Mouse (Mus musculus): Measurements from ENCODE around the gene Psmd9. TPM values are rescaled to one million over a fixed set of nuclear protein-coding genes. Genes with fewer than 3 reads are reported as not detected.
A peak's percentile ranks its signal among the peaks of the same experiment; 100 is the strongest.
"Not testable (repeated sequence)": the region's sequence is repeated elsewhere in the genome, so short reads cannot be mapped to it uniquely, and the experiment has no call there.

Psmd9 gene
- total RNA-seq, 2 experiments from 2014 or later: 31.4 to 39.8 TPM

DNA sequence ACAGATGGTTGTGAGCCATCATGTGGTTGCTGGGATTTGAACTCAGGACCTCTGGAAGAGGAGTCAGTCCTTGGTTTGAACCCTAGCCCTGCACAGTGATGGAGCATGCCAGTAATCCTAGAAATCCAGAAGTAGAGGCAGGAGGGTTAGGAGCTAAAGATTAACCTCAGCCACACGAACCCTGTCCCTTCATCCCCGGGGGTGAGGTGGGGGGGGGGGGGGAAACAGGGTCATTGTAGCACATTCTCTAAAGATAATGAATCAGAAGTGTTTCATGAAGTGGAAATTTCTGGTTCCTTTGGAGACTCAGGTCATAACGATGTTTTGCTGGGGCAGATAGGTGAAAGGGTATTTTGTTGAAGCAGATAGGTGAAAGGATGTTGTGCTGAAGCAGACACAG is 21.7 kb downstream of the Psmd9 start:
- DNase-seq (ENCODE audit: low spot score in 2 of 2): no peak

DNA sequence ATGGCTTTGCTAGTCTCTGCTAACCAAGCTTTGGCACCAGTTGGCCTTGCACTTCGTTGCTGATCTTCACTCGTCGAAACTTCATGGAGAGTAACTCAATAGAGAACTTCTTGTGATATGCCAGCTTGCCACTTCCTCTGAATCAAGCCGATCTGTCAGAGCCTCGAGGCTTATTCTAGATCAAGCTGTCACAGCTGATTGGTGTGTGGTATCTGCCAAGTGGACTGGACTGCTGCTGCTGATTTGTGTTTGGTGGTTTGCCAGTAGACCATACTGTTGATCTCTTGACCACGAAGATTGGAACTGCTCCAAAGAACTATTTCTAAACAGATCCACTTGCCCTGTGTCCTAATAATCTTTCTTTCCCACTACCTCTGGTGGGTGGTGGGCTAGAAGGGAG is 22.2 kb downstream of the Psmd9 start:
- no peak for DNase-seq (ENCODE audit: low spot score in 2 of 2)

DNA sequence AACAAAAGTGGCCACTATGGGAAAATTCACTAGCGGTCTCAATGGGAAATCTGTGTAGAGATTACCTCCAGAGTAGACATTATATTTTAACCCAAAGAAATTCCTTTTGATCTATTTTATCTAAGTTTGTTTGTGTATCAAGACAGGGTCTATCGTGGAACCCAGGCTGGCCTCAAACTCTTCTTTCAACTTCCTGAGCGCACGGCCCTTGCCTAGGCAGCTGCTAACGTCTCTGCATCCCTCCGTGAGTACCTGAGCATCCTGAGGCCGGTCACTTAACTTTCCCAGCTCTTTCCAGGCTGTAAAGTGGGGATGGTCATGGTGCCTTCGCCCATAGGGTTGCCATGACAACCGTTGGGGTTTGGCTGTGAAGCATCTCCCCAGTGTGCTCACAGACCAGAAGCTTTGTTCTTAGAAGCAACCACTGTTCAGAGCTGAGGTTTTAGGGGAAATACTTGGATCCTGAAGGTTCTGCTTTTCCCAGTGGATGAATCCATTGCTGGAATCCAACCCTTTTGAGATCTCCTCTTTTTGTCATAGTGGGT is 23.5 kb downstream of the Psmd9 start:
- DNase-seq (ENCODE audit: low spot score in 2 of 2): no peak

DNA sequence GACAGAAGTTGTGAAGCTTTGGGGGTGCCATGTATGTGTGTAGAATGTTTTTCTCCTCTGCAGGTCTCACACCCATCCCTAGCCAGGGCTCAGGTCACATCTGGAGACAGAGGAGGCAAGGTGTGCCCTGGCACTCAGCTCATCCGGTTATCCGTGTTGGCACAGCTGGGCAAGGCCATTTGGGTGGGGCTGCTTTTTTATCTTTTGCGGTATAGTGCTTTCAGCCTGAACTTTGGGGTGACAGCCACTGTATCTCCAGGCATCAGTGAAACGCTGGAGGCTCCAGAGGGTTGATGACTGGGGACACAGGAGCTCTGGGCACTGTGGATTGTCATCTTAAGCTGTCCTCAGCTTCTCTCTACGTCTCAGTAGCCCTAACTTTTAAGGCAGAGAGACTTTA is 24.2 kb downstream of the Psmd9 start:
- DNase-seq (ENCODE audit: low spot score in 2 of 2): no peak

DNA sequence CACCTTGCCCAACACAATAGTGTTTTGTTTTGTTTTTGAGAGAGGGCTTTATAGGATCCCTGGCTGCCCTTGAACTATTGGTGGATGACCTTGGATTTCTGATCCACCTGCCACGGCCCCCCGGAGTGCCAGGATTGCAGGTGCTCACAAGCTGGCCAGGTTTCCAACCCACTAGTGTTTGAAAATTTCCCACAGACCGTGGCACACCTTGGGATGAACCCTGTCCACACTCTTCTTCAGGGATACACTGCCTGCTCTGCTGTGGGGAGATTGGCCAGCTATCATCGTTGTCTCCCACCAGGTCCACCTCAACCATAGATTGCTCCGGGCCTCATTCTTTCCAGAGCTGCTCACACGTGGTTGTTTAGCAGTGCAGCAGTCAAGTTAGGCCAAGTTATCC is 25.6 kb downstream of the Psmd9 start:
- DNase-seq (ENCODE audit: low spot score in 2 of 2): no peak

DNA sequence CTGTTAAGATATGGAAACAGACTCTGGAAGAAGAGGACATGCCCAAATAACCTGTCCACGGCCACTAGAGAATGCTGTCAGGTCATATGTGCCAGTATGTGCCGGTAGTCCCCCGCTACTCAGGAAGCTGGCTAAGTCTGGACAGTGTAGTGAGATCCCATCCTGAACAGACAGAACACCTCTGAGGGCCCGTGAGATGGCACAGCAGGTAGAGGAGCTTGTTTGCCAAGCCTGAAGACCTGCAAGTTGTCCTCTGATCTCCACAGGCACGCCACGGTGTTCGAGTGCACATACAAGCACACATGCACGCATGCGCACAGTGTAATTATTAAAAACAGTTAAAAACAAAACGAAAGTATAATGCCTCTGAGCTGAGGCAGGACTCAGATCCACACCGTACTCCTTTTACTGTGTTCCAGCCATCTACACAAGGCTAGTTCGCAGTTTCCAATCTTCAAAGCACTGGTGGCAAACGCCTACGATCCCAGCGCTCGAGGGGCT is 26.3 kb downstream of the Psmd9 start:
- DNase-seq (ENCODE audit: low spot score in 2 of 2): no peak

DNA sequence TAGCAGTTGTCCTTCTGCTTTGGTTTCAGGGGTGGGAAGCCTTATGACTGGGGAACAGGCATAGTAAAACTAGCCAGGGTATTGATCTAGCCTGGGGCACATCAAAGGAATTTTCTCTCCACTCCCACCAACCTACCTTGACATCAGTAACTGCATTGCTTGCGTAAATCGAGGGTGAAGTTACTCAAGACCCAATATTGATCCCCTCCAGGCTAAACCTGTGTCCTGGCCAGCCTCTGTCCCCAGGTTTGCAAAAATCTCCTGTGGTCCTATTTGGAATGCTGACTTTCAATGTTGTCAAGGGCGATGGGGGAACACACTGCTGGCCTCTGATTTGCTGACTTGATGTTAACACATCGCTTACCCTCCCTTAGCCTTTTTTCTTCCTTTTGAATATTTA is 27.5 kb downstream of the Psmd9 start:
- DNase-seq (ENCODE audit: low spot score in 2 of 2): no peak

DNA sequence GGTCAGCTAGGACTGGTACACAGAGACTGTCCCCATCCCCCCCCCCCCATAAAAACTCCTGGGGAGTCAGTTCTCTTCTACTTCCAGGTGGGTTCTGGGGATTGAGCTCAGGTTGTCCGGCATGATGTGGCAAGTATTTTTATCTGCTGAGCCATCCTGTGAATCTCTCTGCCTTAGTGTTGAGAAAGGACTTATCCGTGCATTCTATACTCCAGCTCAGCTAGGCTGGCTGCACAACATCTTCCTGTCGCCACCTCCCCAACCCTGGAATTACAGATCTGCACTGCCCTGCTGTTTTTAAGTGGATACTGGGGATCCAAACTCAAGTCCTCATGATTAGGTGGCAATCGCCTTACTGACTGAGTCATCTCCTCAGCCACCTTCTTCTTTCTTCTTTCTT is 29.3 kb downstream of the Psmd9 start:
- DNase-seq (ENCODE audit: low spot score in 2 of 2): no peak

DNA sequence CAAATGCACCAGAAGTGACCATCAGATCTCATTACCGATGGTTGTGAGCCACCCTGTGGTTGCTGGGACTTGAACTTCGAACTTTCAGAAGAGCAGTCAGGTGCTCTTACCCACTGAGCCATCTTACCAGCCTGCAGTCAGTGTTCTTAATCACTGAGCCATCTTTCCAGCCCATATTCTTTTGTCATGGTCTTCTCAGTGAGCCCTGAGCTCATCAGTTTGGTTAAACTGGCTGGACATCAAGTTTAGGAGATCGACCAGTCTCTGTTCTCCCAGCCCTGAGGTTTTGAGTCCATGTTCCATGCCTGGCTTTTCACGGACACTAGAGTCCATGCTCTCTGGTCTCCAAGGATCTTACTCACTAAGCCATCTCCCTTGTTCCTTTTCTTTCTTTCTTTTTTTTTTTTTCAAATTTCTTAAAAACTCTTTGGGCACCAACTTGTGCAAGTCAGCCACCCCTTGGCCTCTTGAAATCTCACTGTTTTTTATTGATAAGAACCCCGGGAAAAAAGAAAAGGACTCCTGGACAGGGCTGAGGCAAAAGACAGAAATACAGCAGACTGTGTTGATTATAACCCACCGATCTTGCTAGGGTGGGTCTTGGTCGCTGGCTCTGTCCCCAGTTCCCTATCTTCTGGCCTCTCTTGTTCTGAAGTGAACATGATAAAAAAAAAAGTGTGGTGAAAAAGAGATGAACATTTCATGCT is 31.8 kb downstream of the Psmd9 start:
- DNase-seq (ENCODE audit: low spot score in 2 of 2): not testable (repeated sequence)

DNA sequence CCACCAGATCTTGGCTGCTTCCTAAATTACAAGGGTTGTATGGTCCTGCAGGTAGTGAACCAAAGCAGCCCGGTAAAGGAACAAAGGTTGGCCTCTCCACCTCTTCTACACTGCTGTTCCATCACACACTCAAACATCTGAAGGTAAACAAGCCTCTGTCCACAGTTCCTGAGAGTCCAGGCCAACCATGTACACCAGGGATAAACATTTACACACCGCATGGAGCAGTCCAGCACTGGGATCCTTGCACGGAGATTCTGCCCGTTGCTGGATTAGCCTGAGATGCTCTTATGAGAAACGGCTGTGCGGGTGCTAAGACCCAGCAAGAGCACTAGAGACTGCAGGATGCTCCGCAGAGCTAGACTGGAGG is 32.3 kb downstream of the Psmd9 start:
- no peak for DNase-seq (ENCODE audit: low spot score in 2 of 2)

DNA sequence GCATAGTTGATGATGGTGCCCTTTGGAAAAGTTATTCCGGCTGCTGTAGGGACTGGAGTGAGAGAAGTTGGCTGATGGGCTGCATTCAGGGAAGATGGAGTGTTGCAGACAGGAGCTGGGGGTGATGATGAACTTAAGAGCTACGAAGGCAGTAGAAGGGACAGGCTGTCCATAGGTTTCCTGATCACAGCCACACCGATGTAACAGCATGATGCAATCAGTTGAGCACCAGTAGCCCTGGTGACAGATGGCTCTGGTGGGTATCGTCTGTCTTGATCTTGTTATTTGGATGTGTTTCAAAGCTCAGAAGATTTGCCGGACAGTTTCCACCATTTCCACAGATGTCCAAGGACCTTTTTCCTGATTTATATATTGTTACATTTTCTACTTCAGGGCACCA is 32.8 kb downstream of the Psmd9 start:
- no peak for DNase-seq (ENCODE audit: low spot score in 2 of 2)

DNA sequence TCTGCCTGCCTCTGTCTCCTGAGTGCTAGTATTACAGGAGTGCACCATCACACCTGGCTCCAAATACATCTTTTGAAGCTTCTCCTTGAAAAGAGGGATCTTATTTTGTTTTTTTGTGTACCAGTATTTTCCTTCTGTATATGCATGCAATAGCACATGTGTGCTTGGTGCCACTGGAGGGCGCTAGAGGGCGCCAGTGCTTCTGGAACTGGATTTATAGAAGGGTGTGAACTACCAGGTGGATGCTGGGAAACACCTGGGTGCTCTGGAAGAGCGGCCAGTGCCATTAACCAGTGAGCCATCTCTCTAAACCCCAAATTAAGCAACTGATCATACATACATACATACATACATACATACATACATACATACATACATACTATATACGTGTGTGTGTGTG is 33.6 kb downstream of the Psmd9 start:
- DNase-seq (ENCODE audit: low spot score in 2 of 2): not testable (repeated sequence)

DNA sequence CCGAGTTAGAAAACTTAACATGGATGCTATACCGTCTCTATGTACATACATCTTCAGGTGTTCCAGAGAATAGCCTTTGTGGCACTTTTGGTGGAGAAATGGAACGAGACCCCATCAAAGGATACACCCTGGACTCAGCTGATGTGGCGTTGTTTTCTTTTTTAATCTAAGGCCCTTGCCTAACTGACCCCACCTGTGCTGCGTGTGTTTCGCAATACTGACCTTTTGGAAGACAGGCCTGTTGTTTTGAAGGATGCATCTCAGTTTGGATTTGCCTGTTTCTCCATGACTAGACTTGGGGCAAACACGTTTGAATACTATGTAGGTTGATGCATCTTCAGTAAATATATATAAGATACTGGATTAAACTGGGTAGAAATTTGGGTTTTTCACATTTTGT is 34.4 kb downstream of the Psmd9 start:
- DNase-seq (ENCODE audit: low spot score in 2 of 2): not testable (repeated sequence)

DNA sequence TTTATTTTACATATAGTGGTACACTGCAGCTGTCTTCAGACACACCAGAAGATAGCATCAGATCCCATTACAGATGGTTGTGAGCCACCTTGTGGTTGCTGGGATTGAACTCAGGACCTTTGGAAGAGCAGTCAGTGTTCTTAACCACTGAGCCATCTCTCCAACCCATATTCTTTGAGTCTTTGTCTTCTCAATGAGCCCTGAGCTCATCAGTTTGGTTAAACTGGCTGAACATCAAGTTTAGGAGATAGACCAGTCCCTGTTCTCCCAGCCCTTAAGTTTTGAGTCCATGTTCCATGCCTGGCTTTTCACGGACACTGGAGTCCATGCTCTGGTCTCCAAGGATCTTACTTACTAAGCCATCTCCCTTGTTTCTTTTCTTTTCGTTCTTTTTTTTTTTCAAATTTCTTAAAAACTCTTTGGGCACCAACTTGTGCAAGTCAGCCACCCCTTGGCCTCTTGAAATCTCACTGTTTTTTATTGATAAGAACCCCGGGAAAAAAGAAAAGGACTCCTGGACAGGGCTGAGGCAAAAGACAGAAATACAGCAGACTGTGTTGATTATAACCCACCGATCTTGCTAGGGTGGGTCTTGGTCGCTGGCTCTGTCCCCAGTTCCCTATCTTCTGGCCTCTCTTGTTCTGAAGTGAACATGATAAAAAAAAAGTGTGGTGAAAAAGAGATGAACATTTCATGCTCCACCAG is 53.3 kb downstream of the Psmd9 start:
- not testable (repeated sequence) for DNase-seq (ENCODE audit: low spot score in 2 of 2)

DNA sequence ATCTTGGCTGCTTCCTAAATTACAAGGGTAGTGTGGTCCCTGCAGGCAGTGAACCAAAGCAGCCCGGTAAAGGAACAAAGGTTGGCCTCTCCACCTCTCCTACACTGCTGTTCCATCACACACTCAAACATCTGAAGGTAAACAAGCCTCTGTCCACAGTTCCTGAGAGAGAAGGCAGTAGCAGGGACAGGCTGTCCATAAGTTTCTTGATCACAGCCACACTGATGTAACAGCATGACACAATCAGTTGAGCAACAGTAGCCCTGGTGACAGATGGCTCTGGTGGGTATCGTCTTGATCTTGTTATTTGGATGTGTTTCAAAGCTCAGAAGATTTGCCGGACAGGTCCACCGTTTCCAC is 53.8 kb downstream of the Psmd9 start:
- no peak for DNase-seq (ENCODE audit: low spot score in 2 of 2)

DNA sequence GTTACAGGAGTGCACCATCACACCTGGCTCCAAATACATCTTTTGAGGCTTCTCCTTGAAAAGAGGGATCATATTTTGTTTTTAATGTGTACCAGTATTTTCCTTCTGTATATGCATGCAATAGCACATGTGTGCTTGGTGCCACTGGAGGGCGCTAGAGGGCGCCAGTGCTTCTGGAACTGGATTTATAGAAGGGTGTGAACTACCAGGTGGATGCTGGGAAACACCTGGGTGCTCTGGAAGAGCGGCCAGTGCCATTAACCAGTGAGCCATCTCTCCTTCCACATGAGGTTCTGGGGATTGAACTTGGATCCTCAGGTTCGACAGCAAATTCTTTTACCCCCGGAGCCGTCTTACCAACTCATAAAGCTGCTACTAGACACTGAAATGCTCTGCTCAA is 54.6 kb downstream of the Psmd9 start:
- not testable (repeated sequence) for DNase-seq (ENCODE audit: low spot score in 2 of 2)

DNA sequence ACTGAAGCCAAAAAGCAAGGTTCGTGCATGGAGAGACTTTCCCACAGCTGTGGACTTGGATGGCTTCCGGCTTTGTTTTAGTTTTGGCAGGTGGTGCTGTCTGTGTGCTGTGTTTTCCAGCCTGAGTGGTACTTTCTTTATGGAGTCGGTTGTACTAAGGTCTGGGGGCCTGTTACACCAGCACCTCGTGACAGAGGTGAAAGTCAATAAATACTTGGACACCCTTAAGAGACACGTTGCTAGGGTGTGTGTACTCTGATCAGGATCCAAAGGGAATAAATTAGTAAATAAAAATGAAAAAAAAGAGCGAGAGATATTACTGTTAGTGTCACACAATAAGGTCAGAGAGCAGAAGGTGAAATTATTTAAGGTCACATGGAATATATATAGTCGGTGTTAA is 57.6 kb downstream of the Psmd9 start:
- DNase-seq (ENCODE audit: low spot score in 2 of 2): no peak

DNA sequence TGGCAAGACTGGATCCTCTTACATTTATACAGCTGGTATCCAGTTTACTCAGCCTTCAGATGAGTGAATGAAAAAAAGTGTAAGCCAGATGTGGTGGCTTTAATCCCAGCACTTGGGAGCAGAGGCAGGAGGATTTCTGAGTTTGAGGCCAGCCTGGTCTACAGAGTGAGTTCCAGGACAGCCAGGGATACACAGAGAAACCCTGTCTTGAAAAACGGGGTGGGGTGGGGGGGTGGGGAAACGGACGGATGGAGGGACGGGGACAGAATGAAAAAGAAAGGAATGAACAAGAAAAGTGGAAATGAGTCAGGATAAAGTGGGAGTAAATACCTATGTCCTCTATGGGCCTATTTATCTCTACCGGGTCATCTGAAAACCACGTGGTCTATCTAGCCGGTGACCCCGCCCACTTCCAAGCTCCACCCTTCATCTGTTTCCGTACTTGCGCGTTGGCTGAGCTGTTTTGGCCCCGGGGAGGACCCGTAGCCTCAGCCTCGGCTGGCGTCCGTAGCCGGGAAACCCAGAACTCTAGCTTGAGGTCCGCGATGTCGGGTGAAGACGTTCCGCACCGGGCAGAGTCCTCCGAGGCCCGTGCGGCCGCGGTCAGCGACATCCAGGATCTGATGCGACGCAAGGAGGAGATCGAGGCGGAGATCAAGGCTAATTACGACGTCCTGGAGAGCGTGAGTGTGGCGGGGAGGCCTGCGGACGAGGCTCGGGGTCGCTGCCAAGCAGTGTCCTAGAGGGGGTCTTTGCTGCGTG is 58.7 kb downstream of the Psmd9 start:
- DNase-seq (ENCODE audit: low spot score in 2 of 2): peak; percentile 96 to 97

DNA sequence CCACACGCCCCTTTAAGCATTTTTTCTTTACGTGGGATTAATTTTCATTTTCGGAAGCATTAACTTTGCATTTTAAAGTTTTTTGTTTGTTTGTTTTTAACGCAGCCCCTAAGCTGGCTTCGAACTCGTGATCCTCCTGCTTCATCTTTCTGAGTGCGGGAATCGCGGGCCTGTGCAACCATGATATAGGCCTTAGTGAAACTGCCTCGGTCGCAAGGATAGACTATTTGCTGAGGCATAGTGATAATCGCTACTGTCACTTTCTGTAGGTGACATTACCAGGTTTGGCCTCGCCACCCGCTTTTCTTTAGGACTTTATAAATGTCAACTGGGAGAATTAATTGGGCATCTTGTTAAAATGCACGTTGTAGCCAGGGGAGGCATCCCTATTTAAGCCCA is 59.3 kb downstream of the Psmd9 start:
- no peak for DNase-seq (ENCODE audit: low spot score in 2 of 2)

DNA sequence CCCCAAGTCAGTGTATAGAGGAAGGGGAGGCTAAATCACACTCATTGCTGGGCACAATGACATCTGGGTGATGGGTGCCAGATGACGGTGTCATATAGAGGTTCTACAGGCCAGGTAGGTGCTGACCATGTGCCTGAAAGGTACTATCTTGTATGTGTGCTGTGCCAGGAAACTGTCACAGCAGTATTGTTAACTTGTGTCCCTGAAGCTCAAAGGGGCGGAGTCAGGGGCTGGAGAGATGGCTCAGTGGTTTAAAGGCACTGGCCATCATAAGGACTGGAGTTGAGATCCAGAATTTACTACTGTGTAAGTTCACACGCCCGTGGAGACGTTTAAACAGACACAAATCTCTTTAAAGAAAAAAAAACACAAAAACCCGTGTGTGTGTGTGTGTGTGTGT is 60.1 kb downstream of the Psmd9 start:
- DNase-seq (ENCODE audit: low spot score in 2 of 2): no peak

DNA sequence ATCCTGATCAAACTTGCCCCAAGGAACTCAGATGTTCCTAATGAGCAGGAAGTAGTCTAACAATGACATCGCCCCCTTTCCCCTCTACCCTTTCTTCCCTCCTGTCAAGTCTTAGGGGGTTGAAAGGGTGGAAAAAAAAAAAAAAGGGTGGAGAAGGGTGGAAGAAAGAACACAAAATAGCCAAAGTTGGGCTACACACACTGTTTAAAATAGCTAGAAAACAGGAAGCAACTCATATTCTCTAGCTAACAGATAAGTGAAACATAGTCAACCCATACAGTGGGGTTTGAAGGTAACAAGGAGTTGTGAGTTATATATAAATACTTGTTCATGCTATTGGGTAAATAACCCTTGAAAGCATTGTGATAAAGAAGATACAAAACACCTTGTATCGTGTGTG is 63.0 kb downstream of the Psmd9 start:
- DNase-seq (ENCODE audit: low spot score in 2 of 2): no peak

DNA sequence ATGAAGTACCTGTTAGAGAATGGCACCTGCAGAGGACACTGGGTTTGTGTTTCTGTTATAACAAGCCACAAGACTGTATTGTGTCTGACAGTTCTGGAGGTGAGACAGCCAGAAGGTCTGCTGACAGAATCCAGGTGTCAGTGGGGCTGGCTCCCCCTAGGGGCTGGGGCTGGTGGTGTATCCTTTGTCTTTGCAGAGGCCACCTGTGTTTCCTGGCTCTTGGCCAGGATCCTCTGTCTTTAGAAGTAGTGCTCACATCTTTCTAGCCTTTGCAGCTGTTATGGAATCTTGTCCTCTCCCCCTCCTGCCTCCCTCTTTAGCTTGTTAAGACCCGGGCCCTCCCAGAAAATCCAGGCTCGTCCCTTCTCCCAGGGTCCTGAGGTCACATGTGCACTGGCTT is 66.5 kb downstream of the Psmd9 start:
- peak in 1 of 2 experiments; percentile 44 for DNase-seq (ENCODE audit: low spot score in 2 of 2)

Data from layer of hippocampus, postnatal 10 days (tissue).